Mouse (Mus musculus) layer of hippocampus, postnatal 25 days (tissue): Measurements from ENCODE around the gene Adcy9. TPM values are rescaled to one million over a fixed set of nuclear protein-coding genes. Genes with fewer than 3 reads are reported as not detected.
"Not testable (repeated sequence)": the region's sequence is repeated elsewhere in the genome, so short reads cannot be mapped to it uniquely, and the experiment has no call there.

Experiments
- DNase-seq, 2 experiments: peaks; one replicate each; pipeline ENCODE4 v3.0.0; 2022; ENCODE audit warnings: mixed read lengths in 2 of 2, low spot score in 1 of 2; ENCODE audit errors: extremely low spot score in 1 of 2
- total RNA-seq, 2 experiments: library from RNA; stranded (reverse); gene quantifications; 2 replicates each; pipeline ENCODE4 v1.2.3; 2021

The Adcy9 gene
- total RNA-seq, 2 experiments from 2014 or later: 92.5 to 98.5 TPM

DNA sequence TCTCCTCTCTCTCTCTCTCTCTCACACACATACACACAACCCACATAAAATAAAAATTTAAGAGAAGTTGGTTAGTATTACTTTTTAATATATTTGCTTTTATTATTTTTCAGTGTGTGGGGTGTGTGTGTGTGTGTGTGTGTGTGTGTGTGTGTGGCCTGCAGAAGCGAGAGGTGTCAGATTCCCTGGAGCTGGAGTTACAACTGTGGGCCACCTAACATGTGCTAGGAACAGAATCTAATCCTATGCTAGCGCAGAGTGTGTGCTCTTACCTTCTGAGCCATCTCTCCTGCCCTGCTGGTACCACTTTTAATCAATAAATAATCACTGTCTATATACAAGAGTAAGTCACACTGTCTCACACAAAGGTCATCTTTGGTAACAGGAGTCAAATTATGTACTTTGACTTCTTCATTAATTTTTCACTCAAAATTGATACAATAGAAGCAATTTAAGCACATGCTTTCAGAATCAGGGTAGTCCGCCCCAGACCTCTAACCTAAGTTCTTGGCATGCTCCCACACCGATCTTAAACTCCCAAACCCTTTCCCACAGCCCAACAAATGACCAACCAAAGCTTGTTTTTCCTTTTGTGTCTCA, 25.2 kb downstream of the Adcy9 start:
- no peak for DNase-seq

DNA sequence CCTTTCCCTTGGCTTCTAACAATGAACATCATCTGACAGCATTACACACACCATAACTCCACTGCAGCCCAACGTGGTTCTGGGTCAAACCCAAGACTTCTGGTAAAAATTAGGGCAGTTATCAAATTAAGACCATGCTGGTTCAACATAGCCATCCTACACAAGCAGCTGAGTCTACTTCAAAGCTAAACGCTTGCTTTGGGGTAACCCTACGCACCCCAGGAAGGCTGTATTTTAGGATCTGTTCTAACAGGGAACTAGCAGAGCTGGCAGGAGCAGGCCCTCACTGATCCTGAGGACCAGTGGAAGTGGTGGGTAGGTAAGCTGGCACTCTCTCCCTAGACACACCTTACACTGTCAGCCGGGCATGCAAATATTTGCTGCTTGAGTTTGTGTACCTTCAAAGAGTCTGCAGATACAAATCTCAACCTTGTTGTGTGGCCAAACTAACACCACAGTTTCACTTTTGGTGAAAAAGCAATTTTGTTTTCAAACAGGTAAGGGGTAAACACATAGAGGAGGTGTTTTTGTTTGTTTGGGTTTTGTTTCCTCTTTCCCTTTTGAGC, 36.7 kb downstream of the Adcy9 start:
- no peak for DNase-seq

DNA sequence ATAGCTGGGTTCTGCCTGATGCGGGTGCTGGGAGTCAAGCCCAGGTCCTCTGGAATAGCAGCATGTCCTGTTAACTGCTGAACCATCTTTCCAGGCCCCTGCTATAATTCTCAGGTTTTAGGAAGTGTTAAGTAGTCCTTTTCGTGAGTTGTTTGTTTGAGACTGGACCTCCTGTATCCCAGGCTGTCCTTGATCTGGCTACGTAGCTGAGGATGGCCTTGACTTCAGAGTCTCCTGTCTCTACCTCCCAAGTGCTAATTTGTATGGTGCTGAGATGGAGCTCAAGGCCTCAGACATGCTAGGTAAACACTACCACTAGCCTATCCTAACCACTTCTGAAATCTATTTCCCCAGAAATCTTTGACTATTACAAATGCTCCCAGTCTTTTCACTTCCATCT, 37.9 kb downstream of the Adcy9 start:
- DNase-seq: no peak

DNA sequence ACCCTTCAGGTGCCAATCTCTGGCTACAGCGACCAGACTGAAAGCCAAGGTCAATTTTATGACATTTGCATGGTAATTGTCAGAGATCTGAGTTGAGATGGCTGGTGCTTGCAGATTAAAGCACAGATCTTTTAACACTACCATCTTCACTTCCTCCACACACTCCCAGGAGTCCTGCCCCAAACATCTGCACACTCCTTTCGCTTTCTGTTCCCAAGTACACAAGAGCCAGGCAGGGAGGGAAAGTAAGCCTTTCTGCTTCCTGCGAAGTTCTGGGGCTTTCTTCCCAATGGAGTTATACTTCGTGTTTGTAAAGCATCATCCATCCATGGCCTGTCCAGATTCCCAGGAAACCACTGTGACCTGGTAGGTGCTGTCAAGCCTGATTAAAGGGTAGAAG, 38.8 kb downstream of the Adcy9 start:
- no peak for DNase-seq

DNA sequence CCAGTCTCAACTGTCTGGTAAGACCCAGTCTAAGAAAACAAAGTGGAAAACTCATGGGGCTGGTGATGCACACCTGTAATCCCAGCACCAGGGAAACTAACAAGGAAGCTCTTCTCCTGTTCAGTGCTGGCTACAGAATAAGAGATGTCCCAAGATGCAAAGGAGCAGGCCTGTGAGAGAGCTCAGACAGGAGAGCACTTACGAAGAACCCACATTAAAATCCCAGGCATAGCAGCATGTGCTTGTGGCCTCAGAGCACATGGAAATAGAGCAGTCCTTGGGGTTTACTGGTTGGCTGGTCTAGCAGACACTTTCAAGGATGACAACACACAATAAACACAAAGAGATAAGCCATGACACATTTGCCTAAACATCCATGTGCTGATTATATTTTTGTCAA, 41.5 kb downstream of the Adcy9 start:
- DNase-seq: no peak

DNA sequence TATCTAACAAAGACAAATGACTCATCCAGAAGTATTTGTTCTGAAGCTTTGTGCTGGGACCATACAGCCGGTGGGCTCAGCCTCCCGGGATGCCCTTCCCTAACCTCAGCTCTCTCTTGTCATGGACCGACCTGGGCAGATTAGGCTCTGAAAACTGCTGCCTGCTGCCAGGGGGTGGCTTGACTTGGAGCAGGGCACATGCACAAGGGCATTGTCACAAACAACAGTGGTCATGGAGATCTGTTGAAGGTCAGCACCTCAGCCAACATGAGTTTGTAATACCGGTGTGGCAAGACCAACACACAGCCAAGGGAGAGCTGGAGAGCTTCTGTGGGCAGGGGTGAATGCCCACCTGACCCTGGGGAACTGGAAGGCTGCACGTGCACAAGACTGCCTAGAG, 42.7 kb downstream of the Adcy9 start:
- DNase-seq: no peak

DNA sequence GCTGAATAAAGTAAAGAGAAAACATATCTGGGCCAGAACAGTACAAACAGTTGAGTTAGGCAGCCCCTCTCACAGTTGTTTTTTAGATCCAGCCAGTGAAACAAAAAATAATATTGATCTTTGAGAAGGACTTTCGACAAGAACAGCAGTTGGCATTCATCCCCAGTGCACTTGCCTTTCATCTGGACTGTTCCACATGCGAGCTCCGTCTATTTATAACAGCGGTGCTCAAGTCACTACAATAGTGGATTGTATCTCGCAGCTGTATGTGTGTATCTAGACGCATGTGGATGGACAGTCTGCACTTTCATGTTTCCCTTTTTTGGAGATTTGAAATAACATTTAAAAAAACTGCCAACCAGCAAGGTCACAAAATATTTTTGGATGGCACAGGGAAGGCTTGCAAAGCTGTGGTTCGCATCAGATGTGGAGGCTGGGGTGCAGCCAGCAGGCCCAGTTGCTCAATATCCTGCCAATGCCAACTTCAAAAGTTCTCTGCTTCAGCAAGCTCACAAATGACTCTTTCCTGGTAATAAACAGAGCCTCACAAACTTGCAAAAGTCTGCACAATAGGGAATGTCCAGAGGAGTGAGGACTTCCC, 45.4 kb downstream of the Adcy9 start:
- DNase-seq: no peak

DNA sequence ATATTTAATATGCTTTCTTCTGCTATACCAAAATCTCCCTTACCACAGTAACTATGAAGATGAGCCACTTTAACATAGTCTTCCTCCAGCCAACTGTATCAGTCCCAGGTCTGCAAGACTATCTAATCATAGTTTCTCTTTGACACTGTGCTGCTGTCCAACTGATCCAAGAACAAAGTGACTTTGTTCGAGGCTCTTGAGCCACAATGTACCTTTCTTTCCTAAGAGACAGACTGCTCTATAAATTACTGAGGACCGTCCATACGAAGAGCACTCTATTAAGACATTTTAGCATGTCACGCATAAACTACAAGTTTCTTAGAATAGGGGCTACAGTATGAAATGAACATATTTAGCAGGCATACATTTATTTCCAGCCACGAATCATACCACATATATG, 46.0 kb downstream of the Adcy9 start:
- no peak for DNase-seq

DNA sequence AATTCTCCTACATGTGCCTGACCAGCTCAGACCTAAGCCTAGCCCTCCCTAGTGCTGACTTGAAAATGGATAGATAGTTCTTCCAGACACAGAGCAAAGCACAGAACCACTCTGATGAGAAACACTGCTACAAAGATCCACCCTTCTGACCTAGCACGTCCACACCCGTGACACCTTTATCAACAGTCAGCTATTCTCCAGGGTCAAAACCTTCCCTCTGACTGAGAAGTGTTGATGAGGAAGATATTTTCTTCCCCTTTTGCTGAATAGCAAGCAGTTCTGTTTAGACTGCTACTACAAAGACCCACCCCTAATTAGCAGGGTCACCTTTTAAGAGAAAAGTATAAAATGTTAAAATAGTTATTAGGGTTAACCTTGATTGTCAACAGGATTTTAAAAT, 49.3 kb downstream of the Adcy9 start:
- DNase-seq: no peak

DNA sequence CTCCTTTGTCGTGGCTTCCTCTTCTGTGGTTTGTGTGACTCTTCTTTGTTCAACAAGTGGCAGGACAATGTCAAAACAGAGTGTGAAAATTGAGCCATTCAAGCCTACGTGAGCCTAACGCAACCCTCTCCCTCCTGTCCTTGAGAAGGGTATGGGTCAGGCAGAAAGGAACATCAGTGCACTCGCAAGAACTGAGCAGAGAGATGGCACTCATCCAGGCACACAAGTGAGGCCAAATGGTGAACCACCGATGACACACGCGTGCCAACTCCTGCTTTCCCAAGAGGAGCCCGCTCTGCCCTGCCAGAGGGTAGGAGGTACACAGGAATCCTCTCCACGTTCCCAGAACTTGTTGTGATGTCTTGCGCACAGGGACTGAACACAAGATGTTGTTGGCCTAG, 50.2 kb downstream of the Adcy9 start:
- no peak for DNase-seq

DNA sequence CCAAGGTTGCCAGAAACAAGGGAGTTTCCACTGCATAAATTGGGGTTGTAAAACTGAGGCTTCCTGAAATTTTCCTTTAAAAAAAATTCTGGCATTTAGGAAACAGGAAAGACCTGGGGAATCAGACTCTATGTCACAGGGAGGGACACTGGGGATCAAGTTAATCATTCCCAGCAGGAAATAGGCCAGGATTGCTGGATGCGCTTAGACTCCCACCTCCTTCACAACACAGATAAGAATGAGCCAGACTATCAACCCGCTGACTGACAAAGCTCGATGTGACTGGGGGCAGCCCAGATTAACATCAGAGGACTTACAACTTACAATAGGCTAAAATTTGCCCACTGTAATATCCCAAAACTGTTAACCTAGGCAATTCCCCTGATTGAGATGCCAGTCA, 52.4 kb downstream of the Adcy9 start:
- DNase-seq: no peak

DNA sequence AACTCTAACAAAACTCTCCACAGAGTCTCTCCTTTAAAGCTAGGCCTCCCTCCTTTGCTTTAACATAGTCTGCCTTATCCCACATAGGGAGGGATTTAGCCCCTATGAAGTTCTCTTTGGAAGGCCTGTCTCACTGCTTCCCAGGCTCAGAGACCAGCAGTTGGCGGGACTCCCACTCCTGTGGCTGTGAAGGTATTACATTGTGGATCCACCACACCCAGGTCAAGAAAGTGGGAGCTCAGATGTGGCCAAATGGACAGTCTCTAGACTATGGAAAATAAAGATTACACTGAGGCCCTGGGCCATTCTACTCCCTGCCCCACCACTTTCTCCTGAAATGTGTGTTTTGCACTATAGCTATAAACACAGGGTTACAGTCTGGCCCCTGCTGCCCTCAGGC, 53.0 kb downstream of the Adcy9 start:
- no peak for DNase-seq

DNA sequence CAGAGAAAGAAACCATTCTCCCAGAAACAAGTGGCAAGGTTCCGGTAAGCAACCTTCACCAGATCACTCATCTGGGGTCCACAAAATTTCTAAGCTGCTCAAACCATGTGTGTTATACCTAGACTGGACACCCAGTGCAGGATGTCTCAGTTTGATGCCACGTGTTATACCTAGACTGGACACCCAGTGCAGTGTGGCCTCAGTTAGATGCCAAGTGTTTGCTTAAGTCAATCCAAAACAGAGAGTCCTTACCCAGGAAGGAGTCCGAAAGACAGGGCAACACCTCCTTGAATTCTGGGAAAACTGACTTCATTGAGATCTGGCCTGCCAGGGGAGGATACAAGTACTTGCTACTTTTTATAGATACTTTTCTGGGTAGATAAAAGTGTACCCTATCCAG, 53.6 kb downstream of the Adcy9 start:
- DNase-seq: no peak

DNA sequence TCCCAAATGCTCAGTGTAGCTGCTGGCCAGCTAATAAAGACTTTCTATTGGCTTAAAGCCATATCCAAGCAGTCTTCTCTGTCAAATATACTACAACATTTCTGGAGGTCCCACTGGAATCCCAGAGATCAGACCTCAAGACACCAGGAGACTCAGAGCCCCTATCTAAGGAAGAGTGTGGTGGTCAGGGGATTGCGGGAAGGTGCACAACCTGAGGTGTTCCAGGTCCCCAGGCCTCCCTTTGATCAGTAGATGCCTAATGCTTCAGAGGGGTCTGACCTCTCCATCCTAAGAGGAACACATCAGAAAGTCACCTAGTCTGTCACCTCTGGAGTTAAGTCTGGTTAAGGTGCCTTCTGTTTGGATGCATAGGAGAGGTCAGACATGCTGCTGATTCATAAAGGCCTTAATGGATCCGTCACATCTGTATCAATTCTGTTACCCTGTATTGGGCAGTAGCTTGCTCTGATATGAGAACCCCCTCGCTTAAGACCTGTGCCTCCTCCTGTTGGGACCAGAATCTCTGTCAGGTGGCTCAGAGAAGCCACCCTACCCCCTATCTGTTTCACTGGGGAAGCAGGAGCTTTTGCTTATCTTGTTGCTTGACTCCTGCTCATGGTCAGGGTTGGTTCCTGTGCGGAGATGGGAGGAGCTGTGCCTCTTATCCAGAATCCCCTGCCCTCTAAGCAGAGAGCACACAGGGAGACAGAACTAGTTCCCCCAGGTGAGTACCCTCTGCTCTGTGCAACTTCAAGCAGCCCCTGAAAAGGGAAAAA, 56.8 kb downstream of the Adcy9 start:
- no peak for DNase-seq

DNA sequence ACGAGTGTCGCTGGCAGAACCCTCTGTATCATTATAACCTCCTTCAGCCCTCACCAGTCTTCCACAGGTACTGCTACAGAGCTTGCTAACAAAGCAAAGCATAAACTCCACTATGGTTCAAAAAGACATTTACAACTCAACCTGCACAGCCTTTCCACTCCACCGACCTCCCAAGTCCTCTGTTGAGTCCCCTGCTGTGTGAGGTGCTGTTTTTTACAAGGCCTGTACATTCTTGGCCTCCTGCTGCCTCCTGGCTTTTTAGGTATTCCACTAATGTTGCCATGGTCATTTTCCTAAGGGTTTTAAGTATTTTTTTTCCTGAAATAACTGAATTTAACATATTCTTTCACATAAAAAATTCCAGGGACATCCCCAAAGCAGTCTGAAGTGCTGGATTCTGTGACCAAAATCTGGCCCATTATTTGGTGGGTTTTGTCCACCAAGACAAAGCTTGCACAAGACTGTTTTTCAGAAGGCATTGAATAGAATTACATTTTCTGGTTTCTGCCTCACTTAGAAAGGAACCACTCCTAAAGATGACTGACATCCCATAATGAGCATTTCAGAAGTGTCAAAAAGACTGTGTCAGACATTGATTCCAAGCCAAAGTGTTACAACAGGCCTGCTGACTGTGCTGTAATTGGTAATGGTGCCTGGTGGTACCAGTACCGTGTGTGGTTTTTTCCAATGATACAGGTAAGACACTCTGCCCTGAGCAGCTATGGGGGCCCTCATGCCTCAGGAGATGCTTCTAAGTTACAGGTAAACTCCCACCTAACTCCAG, 64.8 kb downstream of the Adcy9 start:
- no peak for DNase-seq

DNA sequence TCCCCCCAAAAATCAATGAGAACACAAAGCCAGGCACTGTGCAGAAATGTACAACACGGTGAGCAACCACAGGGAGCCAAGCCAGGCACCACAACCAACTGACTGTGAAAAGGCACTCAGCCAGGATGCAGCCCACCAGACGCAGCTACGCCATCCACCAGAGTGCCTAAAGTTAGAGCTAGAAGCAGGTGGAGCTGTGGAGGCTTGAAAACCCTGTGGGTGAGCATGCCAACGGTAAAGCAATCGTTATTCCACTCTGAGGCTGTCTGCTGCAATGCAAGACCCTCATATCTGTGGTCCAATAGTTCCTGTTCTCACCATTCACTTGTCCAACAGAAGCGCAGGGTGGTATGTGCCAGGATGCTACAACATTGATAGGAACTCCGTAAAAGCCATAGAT, 77.7 kb downstream of the Adcy9 start:
- peak in 1 of 2 experiments; percentile 36 for DNase-seq

DNA sequence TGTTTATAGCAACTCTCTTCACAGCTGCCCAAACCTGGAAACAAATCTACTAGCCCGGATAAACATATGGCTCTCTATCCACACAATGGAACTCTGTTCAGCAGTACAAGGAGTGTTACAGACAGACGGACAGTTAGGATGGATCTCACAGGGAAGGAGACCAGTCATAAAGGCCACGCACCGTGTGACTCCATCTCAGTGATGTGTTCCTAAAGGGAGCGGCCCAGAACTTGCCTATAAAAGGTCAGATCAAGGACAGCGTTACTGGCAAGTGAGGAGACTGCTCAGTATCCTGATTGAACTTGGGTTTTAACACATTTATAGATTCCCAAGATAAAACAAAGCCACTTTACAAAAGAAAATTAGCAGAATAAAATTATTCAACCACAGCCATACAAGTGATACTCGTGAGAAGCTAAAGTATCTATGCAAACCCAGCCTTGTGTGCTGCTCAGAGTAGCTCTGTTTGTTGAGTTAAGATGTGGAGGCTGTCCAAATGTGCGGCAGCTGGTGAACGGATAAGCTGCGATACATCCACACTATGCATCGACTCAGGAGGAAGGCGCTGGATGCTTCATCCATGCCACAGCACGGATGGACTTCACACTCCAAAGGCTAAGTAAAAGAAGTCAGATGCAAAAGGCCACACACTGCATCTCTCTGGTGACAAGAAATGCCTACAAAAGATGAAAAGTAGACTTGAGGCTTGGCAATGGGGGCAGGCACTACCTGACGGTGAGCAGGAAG, 78.8 kb downstream of the Adcy9 start:
- DNase-seq: peak in 1 of 2 experiments; percentile 6

DNA sequence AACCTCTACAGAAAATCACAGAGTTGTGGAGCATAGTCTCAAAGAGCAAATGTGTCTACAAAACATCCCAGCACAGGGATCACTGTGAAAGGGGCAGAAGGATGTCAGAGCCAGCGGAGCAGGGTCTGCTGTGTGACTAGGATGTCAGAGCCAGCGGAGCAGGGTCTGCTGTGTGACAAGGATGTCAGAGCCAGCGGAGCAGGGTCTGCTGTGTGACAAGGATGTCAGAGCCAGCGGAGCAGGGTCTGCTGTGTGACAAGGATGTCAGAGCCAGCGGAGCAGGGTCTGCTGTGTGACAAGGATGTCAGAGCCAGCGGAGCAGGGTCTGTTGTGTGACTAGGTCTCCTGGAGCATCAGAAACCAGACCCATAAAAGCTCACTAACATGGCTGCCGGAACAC, 81.1 kb downstream of the Adcy9 start:
- DNase-seq: not testable (repeated sequence)

DNA sequence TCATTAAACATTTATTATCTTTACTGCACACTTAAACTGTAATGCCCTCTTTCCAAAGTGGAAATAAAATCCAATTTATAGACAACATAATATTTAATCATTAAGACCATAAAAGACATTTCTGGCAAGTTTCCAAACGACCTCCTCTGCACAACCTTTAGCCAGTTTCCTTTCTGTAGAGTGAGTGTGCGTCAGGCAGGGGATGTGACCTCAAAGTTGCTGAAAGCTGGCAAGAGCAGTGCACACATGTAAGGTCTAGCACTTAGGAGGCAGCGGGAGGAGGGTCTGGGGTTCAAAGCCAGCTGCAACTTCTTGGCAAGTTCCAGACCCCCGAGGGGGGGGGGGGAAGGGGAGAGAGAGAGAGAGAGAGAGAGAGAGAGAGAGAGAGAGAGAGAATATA, 83.0 kb downstream of the Adcy9 start:
- DNase-seq: no peak

DNA sequence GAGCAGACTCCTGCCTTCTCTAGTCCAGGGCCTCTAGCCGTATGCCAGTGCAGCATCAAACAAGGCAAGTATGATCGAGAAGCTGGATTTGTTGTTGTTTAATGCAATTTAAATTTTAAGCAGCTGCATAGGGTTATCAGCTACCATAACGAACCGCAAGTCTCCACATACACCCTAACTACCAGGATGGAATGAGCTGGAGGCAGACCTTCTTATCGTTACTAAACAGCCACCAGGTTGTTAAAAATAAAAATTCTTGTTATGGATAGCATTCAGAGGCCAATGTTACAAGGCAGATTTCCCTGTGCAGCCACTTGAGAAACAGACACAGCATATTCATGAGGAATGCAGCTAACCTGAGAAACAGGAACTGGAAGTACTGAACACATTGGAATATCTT, 86.5 kb downstream of the Adcy9 start:
- no peak for DNase-seq
